Mouse (Mus musculus) liver, adult 2 months (tissue): Measurements from ENCODE around the gene Yy1. TPM values are rescaled to one million over a fixed set of nuclear protein-coding genes. Genes with fewer than 3 reads are reported as not detected.

Experiments used
- DNase-seq: peaks from one replicate; pipeline ENCODE4 v3.0.0-alpha.2; 2011; ENCODE audit warnings: low read depth, low spot score; ENCODE audit errors: extremely low read depth
- H3K27ac ChIP-seq: fragments of 200-500 bp; replicated peaks from 2 replicates; pipeline ENCODE4 v1.5.1; 2012; ENCODE audit warnings: low read depth, mild to moderate bottlenecking, control low read depth, inconsistent platforms, low read length; ENCODE audit not compliant: insufficient read depth
- H3K27me3 ChIP-seq: fragments of 200-500 bp; 2 replicates; pipeline ENCODE4 v1.6.1; 2012; ENCODE audit warnings: mild to moderate bottlenecking, moderate library complexity, low read length, inconsistent platforms; ENCODE audit not compliant: control insufficient read depth, insufficient read depth
- H3K36me3 ChIP-seq: fragments of 200-500 bp; 2 replicates; pipeline ENCODE4 v1.6.1; 2012; ENCODE audit warnings: low read length, inconsistent platforms; ENCODE audit not compliant: control insufficient read depth, insufficient read depth
- H3K4me1 ChIP-seq: fragments of 200-500 bp; 2 replicates; pipeline ENCODE4 v1.6.1; 2011; ENCODE audit warnings: low read length; ENCODE audit not compliant: control insufficient read depth, insufficient read depth
- H3K4me3 ChIP-seq: fragments of 200-500 bp; 2 replicates; pipeline ENCODE4 v1.5.1; 2011; ENCODE audit warnings: low read depth, mild to moderate bottlenecking, control low read depth, low read length, moderate library complexity; ENCODE audit not compliant: insufficient read depth
- H3K79me2 ChIP-seq: fragments of 200-500 bp; 2 replicates; pipeline ENCODE4 v1.6.1; 2012; ENCODE audit warnings: inconsistent platforms, mild to moderate bottlenecking, low read length, moderate library complexity; ENCODE audit not compliant: control insufficient read depth, insufficient read depth
- H3K9ac ChIP-seq: fragments of 200-500 bp; 2 replicates; pipeline ENCODE4 v1.6.1; 2012; ENCODE audit warnings: low read depth, mild to moderate bottlenecking, control low read depth, inconsistent platforms, low read length
- CTCF ChIP-seq: fragments of 200-500 bp; IDR thresholded peaks from 2 replicates; pipeline ENCODE4 v1.5.1; 2011; ENCODE audit warnings: low read depth, low read length, control low read depth
- POLR2A ChIP-seq: fragments of 200-500 bp; IDR thresholded peaks from 2 replicates; pipeline ENCODE4 v1.6.1; 2011; ENCODE audit warnings: low read length, control low read depth; ENCODE audit not compliant: insufficient read depth; ENCODE audit errors: extremely low read depth
- WGBS: fragments of 180-500 bp; shearing (Covaris S2); methylation state at CpG from one replicate; pipeline ENCODE4 v1.1.7; 2018; 5-methylcytosine and 5-hydroxymethylcytosine counted together
- polyA plus RNA-seq: library from polyadenylated mRNA; depleted of rRNA; stranded (reverse); fragments of >200 nt; gene quantifications from 2 replicates; pipeline ENCODE4 v1.2.3, GENCODE M21; 2012
- total RNA-seq: library from RNA; depleted of rRNA; stranded (reverse); fragments of >200 nt; gene quantifications from 2 replicates; pipeline ENCODE4 v1.2.3, GENCODE M21; 2014

Yy1 gene
- total and polyA plus RNA-seq, 2 experiments = 10.3 to 19.6 TPM

DNA sequence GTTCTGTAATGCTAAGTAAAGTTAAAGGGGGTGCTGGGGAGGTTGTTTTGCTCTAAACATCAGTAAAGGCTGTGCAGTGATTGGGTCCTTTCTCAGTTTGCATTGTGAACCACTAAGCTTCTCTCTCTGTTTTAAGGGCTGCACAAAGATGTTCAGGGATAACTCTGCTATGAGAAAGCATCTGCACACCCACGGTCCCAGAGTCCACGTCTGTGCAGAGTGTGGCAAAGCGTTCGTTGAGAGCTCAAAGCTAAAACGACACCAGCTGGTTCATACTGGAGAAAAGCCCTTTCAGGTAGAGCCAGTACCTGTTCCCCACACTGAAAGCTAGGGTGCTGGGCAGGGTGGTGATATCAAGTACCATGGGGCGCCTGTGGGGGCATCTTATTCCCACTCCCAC is 21.7 kb downstream of the Yy1 start:
- TF ChIP-seq POLR2A (no peak), CTCF (no peak)
- Histone ChIP-seq H3K4me3 (no peak overlapping the region), H3K79me2 (peaks cover 23% of the 10 kb centered on the region; the same call in 1 of the 2 replicates), H3K27me3 (no peaks in the 10 kb centered on the region), H3K36me3 (peaks cover 8% of the 10 kb centered on the region), H3K27ac (no peak overlapping the region), H3K9ac (no peak overlapping the region), H3K4me1 (peaks cover 3% of the 10 kb centered on the region; the same call in 1 of the 2 replicates)
- 82% methylated on average over 6 of the region's 6 CpGs for whole genome bisulfite sequencing
- DNase-seq = no peak

DNA sequence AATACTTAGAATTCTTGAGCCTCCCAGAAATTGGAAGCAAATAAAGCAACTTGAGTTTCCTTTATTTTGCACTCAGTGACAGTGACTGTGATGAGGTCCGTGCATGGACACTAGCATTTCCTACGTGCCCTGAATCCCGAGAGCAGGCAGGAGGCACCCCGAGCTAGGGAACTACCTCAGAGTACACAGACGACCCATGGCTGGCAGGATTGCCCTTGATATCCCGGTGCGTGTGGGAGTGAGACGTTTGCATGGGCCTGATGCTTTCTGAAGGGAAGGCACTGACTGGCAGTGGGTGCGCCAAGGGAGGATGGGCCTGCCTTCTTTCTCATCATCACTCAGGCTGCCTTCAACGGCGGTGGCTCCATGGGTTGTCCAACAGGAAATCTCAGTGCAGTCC is 23.8 kb downstream of the Yy1 start:
- no peak overlapping the region for H3K27ac ChIP-seq
- 71% methylated on average over 11 of the region's 11 CpGs for WGBS
- H3K79me2 ChIP-seq = peaks cover 16% of the 10 kb centered on the region; the same call in 1 of the 2 replicates
- TF ChIP-seq POLR2A (no peak), CTCF (no peak)
- no peak for DNase-seq
- H3K36me3 ChIP-seq = peaks cover 6% of the 10 kb centered on the region
- no peaks in the 10 kb centered on the region for H3K27me3 ChIP-seq
- H3K9ac ChIP-seq = no peak overlapping the region
- H3K4me1 ChIP-seq = no peaks in the 10 kb centered on the region
- H3K4me3 ChIP-seq = no peak overlapping the region

DNA sequence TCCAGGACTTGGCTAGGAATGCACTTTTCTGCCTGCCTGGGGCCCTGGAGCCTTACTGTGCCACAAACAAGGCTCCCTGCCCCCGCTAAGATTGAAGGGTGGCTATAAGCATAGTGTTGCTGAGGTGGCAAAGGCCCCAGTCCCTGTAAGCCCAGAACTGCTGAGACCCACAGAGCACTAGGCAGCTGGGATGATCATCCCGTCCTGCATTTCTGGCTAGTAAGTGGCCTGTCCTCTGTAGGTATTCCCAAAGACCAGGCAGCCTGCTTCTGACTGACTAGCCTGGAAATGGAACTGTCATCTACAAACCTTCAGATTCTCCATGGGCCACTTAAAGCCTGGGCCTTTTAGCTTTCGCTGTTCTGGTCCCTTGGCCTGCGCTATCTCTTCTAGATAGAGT is 27.7 kb downstream of the Yy1 start:
- DNase-seq = no peak
- peaks cover 2% of the 10 kb centered on the region; the same call in 1 of the 2 replicates for H3K79me2 ChIP-seq
- WGBS = 94% methylated on average over 4 of the region's 4 CpGs
- H3K4me1 ChIP-seq = no peaks in the 10 kb centered on the region
- no peak overlapping the region for H3K4me3 ChIP-seq
- no peak overlapping the region for H3K27ac ChIP-seq
- H3K9ac ChIP-seq = no peak overlapping the region
- TF ChIP-seq POLR2A = no peak
- no peaks in the 10 kb centered on the region for H3K27me3 ChIP-seq
- peaks cover under 1% of the 10 kb centered on the region for H3K36me3 ChIP-seq

DNA sequence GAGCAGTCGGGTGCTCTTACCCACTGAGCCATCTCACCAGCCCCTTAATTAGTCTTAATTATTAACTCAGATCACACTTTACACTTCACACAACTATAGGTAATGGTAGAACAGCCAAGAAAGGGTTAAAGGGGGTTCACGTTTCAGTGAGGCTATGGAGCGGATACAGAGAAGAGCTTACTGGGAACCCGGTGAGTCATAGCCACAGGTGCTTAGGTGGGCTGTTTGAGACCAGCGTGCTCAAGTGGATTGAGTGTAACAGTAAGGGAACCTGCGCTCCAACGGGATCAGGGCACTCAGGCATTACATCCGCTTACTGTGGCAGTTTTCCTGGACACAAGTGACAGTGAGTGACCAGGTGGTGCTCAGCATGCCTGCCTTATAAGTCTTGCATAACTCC is 30.3 kb downstream of the Yy1 start:
- Histone ChIP-seq H3K27ac (no peak overlapping the region), H3K79me2 (peaks cover 17% of the 10 kb centered on the region; the same call in 1 of the 2 replicates), H3K27me3 (no peaks in the 10 kb centered on the region), H3K9ac (no peak overlapping the region), H3K36me3 (no peaks in the 10 kb centered on the region), H3K4me1 (no peaks in the 10 kb centered on the region), H3K4me3 (no peak overlapping the region)
- 80% methylated on average over 8 of the region's 8 CpGs for WGBS
- DNase-seq = no peak
- TF ChIP-seq CTCF (no peak), POLR2A (no peak)

DNA sequence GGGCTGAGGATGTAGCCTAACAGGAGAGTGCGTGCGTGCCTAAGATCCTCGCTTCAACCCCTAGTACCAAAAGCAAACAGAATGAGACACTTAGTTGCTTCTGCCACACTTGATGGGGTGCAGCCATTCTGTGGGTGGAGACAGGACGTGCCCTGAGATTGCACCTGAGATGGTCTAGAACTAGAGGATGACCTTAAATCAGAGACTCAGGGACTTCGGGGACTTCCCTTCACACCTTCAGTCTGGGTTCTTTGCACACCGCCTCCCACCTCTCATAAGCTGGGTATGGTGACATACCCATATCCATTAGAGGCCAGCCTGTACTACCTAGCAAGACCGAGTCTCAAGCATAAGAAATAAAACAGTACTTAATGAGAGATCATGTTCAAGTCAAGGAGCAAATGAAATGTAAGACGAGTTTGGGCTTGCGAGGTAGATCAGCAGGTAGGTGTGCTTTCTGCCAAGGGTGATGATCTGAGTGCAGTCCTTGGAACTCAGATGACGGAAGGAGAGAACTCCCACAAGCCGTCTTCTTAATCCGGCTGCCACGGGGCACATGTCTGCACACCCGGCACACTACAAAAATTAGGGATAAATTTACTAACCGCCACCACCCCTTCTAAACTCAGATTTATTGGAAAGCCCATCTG is 31.6 kb downstream of the Yy1 start:
- Histone ChIP-seq H3K79me2 (peaks cover 17% of the 10 kb centered on the region; the same call in 1 of the 2 replicates), H3K9ac (no peak overlapping the region), H3K4me3 (no peak overlapping the region), H3K36me3 (no peaks in the 10 kb centered on the region), H3K4me1 (no peaks in the 10 kb centered on the region), H3K27me3 (no peaks in the 10 kb centered on the region), H3K27ac (no peak overlapping the region)
- TF ChIP-seq POLR2A (no peak), CTCF (no peak)
- no peak for DNase-seq
- 94% methylated on average over 15 of the region's 15 CpGs for WGBS

DNA sequence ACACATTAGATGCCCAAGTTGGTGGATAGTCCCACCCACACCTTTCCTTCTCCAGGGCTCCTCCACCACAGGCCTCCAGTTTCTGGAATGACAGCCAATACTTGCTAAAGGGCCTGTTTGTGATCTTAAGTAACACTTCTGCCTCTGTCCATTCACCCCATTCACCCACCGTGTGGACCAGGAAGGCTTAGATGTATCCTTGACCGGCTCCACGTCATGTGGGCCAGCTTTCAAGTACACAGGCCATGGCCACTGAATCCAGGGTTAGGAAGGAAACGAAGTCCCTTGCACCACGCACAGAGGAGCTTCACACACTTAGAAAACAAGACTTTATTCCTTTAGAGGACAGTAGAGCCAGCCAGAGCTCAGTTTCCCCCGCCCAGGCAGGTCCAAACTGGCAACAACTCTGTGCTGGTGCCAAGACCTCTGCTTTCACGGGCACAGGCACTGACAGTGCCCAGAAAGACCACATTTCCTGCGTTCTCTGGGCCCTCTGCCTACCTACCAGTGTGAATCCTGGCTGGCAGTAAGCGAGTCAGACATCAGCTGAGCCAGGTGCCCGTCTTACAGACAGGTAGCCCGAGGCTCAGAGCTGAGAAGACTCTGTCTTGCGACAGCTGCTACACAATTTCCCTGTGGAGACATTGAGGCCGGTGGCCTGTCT is 32.9 kb downstream of the Yy1 start:
- no peaks in the 10 kb centered on the region for H3K27me3 ChIP-seq
- no peak for DNase-seq
- no peak overlapping the region for H3K27ac ChIP-seq
- H3K4me3 ChIP-seq = no peak overlapping the region
- H3K9ac ChIP-seq = no peak overlapping the region
- no peaks in the 10 kb centered on the region for H3K4me1 ChIP-seq
- H3K79me2 ChIP-seq = peaks cover 17% of the 10 kb centered on the region; the same call in 1 of the 2 replicates
- 93% methylated on average over 13 of the region's 13 CpGs for WGBS
- H3K36me3 ChIP-seq = no peaks in the 10 kb centered on the region
- TF ChIP-seq POLR2A = no peak
- TF ChIP-seq CTCF = no peak
